Mouse (Mus musculus) embryo, embryonic 10.5 days (tissue): ENCODE data around the gene Cst12.
"Not testable (repeated sequence)": the region's sequence is repeated elsewhere in the genome, so short reads cannot be mapped to it uniquely, and the experiment has no call there.

Source experiments
- DNase-seq: peaks from one replicate; pipeline ENCODE4 v3.0.0-alpha.2; 2015; ENCODE audit warnings: low spot score

Cst12 gene

DNA sequence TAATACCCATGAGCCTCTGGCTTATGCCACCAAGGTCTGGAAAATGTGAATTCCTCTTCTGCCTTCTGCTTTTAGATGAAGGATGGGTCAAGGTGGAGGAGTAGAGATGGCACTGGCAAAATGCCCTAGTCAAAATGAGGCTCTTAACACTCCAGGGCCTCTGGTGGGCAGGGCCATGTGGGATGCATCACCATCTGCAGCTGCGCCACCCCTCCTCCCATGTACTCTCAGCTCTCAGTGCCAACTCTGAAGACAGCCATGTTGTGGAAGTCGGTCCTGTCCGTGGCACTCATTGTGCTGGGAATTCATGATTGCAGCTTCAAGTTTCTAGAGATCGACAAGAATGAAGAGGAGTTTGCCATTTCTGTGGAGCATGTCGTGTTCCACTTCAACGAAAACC, at the start of gene Cst12:
Gene Cst12 (plus strand): TSS at position 220 of the 400 bp plus-strand sequence.
- DNase-seq = no peak

DNA sequence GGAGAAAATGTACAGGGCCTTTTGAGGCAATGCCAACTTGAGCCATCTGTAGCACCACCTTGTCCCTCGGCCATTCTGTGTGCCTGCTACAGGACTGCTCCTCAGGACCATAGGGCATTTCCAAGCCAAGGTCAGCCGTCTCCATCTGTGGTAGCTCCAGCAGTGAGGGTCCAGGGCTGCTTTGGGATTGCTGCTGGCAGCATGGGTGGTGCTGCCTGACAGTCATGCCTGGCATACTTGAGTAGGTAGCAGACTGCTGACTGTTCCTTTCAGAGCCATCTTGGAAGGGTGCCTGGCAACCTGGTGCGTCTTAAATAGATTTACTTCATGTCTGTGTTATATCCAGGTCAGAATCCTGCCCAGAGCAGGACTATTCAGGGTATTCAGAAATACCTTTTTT, 46.2 kb upstream of the Cst12 start:
- DNase-seq = no peak

DNA sequence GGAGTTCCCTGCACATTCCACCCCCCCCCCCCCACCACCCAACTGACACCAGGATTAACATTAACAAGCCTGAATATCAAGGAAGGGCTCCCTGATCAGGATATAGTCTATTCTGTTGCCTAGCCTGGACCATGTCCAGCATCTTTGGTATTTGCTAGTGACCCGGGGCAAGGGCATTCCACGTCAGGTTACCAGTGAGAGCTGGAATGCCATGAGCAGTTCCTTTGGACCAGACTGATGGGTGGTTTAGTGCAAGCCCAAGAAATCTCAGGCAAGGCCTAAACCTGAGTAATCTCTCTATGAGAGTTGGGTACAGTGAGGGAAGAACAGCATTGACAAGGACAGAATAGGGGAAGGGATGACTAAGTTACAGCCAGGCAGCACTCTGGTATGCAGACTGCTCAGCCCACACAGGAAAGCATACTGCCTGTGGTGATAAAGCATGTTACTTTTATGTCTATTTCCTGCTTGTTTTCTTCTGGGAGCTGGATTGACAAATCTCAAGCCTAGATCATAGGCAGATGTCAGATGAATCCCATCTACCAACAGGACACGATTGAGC, 45.2 kb upstream of the Cst12 start:
- DNase-seq = no peak

DNA sequence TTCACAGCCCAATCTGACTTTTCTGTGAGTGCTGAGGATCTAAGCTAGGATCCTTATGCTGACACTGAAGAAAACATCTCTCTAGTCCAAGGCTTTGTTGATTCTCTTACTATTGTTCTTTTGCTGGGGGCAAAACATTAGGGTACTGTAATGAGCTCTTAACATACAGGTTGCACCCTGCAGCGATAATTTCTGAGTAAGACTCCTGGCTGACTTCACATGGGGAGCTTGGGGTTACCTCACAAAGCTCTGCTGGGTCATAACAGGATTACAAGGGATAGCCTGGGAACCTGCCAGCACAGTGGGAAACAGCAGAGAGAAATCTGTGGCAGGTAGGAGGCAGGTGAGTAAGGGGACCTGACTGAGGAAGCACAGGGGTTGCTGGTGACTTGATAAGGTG, 39.1 kb upstream of the Cst12 start, which contains the start of gene Cstl1:
Gene Cstl1 (plus strand): TSS at position 301 of the 400 bp plus-strand sequence.
- no peak for DNase-seq

DNA sequence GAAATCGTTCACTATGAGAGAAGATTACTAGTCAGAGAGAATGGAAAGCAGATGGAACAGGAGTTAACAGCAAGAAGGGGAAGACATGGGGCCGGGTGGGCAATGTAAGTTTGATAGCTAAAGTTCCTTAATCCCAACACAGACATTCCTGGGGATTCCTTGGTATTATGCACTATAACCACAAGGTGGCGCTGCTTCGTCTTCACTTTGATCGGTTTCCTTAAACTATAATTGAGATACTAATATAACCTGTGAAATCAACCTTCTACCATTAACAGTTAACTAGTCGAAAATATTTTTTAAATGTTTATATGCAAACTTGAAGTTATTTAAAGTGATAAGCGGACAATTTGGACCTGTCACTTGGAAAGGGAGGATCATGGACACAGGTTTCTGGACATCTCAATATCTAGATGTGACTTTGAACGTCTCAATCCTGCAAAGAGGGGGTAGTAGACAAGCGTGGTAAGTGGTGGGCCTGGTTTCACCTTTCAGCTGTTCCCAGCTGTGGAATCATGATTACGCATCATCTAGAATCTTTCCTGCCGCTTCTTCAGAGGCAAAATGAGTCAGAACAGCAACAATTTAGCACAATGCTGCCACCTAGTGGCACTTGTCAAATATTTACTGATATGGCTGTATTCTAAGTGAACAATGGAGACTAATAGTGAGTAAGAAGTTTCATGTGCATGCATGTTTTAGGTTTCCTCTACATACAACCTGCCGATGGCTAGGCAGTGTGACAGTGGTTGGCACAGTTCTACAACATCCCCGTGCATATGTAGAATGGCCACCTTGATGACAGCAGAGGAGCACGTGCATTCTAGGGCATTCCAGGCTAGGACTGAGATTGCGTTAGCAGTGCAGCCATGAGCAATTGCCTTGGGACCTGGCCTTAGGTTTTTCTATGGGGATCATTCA, 37.0 kb upstream of the Cst12 start:
- peak; percentile 94 for DNase-seq

DNA sequence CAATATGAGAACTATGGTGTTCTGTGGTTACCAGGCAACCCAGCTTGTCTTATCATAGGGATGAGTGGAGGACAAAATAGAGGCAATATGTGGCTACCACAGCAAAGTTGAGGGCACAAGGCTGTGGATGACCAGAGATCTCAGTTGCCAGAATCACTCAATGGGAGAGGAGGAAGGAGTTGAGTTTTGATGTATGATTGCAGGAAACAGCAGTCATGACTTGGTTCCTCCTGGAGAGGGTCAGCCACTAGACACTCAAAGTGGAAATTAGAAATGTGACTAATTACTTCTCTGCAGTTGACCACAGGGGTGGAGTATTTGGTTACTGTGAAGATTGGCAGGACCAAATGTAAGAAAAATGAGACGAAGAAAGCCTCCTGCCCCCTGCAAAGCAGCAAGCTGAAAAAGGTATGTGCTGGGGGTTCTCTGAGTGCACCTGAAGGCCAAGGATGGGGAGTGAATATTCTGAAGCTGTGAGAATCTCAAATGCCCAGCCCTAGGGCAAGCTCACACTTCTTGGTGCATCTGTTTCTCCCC, 34.8 kb upstream of the Cst12 start:
- DNase-seq = no peak

DNA sequence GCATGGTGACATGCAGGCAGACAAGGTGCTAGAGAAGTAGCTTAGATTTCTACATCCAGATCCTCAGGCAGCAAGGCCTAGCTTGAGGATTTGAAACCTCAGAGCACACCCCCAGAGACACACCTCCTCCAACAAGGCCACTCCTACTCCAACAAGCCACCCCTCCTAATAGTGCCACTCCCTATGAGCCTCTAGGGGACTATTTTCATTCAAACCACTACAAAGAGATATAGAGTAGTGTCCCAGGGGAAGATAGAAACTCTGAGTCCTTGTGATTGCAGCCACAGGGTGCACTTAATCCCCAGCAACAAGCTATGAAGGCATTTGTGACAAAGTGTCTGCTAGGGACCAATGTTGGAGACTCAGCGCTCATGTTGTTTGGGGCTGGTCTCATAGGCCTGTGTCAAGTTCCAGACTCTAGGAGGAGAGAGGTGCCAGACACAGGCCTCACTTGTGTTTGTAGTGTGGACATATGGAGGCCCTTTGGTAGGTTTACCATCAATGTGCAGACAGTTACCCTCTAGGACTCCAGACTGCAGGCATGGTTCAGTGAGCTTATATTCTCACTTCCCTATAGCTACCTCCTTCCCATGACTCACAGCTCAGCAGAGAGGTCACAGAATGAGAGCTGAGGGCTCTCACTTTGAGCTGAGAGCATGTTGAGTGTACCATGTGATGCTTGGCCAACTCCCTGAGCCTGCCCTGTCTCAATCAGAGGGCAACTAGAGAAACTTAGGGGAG, 25.3 kb upstream of the Cst12 start:
- no peak for DNase-seq

DNA sequence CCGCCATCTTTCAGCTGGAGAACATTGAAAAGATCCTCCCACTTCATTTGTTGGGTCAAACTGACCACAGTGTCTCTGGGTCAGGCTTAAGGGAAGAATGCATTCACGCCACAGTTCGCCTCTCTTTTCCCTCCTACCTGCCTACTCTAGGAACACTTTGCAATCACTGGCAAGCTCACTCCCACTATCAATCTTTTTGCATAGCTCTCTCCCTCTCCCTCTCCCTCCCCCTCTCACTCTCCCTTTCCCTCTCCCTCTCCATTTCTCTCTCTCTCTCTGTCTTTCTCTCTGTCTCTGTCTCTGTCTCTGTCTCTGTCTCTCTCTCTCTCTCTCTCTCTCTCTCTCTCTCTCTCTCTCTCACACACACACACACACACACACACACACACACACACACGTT, 17.8 kb upstream of the Cst12 start, which contains the start of gene Cst11:
Gene Cst11 (minus strand): TSS at position 101 of the 400 bp plus-strand sequence.
- not testable (repeated sequence) for DNase-seq

DNA sequence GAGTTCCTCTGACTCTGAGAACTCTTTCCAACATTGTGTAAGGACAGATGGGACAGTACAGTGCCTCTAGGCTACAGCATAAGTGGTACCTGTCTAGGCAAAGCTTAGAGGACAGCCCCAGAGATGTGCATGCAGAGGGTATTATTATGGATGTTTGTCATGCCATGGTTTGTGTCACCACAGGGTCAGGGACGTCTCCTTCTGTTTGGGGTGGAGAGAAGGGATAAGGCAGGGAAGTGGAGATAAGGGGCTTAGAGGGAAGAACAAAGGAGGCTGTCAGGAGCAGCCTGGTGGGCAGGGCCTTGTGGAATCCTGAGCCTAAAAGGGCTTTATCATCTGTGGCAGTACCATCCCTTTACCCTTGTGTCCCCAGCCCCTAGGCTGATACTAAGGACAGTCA, 7.5 kb upstream of the Cst12 start, which contains the start of gene 8030411F24Rik:
Gene 8030411F24Rik (plus strand): TSS at position 301 of the 400 bp plus-strand sequence.
- no peak for DNase-seq

DNA sequence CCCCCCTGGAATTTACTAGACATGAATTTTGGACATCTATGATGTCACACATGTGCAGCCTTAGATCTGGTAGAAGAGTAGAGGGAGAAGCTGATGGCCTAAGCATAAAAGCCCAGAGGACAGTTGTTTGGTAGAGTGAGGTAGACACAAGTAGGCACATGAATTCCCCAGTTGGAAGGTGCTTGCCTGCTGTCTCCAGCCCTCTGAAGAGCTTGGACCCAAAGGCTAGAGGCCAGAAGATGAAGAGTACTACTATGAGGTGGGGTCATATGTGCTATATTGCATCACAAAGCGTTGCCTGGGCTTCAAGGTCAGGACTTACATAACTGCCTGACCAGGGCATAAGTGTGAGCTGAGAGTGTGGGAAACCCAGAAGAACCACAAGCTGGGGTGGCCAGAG, 9.3 kb downstream of the Cst12 start, which contains the start of gene Cst8:
Gene Cst8 (plus strand): TSS at position 301 of the 400 bp plus-strand sequence.
- DNase-seq = no peak

DNA sequence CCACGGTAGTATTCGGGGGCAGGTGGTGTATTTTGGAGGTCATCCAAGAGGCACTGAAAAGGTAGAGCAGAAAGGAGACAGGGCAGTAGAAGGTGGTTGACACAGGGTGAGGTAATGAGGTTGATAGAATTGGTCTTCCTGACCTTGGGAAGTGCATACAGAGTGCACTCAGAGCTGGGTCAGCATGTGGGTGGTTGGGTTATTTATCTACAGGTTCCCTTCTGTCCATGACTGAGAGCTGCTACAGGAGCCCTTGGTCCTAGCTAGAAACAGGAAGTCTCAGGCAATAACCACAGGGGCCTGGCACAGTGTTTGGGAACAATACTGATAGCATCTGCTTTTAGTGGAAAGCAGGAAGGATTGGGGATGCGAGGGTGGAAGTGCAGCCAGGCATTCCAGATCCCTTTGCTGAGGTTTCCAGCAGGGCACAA, 12.3 kb downstream of the Cst12 start:
- DNase-seq = no peak

DNA sequence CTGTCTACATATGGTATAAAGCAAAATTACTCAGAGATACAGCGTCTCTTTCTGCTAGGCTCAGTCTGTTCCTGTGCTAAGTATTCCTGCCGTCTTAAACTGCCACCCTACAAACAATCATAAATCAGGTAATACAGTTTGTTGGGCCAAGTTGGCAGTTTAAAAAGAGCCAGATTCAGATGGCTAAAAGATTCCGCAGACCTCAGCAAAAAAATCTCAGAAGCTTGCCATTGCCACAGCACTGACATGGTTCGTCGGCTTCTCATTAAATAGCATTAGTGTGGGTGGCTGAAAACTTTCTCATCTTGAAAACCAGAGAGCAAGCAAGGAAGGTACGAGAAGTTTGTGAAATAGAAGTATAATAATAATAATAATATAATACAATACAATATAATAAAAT, 17.5 kb downstream of the Cst12 start:
- DNase-seq = peak; percentile 4

DNA sequence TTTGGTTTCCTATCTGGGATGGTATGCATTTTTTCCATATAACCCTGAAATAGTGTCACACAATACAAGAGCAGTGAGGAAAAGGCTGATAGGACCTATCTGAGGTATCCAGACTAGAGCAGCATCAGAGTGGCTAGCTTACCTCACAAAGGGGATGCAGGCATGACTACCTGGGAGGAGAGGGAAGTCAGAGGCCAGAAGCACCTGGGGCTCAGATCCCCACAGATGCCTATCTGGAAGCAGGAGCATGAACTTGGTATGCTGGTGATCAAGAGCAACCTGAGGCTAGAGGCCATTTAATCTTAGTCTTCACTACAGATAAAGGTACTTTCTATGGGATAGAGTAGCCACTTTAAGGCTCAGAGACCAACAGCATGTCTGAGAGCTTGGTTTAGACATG, 30.7 kb downstream of the Cst12 start, which contains the start of gene Cst13:
Gene Cst13 (plus strand): TSS at position 173 of the 400 bp plus-strand sequence.
- no peak for DNase-seq

DNA sequence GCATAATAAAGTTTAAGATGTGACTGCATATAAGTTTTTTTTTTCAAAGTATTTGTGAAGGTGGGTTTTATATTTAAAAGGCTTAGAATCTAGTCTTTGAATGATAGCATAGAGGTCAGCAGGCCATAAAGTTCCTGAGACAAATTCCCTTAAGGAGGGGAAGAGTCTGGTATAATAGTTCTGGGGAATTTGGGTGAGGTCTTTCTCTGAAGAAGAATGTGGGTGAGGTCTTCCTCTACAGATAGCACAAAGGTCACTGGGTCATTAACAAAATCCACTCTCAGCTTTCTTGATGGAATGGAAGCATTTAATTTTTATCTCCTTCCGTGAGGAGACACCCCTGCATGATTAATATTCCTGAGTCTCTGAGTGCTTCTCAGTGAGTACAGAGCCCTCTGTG, 36.8 kb downstream of the Cst12 start:
- DNase-seq = no peak

DNA sequence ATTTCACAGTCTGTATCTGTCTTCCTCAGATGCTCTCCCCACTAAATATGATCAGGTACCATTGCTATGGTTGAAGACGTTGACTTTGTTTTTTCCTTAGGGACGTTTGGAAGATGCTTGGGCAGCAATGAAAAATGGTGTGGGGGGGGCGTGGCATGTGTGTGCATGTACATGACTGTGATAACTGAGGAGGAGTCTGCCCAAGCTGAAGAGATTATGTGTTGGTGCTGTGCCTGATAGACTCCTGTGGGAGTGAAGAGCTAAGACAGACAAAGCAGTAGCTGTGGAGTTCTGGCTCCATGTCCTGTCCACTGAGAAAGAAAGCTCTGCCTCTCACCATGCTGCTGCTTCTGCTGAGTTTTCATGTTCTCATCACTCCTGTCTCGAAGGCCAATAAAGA, 45.8 kb downstream of the Cst12 start, which contains the start of gene Cst9:
Gene Cst9 (plus strand): TSS at position 236 of the 400 bp plus-strand sequence.
- DNase-seq = no peak

DNA sequence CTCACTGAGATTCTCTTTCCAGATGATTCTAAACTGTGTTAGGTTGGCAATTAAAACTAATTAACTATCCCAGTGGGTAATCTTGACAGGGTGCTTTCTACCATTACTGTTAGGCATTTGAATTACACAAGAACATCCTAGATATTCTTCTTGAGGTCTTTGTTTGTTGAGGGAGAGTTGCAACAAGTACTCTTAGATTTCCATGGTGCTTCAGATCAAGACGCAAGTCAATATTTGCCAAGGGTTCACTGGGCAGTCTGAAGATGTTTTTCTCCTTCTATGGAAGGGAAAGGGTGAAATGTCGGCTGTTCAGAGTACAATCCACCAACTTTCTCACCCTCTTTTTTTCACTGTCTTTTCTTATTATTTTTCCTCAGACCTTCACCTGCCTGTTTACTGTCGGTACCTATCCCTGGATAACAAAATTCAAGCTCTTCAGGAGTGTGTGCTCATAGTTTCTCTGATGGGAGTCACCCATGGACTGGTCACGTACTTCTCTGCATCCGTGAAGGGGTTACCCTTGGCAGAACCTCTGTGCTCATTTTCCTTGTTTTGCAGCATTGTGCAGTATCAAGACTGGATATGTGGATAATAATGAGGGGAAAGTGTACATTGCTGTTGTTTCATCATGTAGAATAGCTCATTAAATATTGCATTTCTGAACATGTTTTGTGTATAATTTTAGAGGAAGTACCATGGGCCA, 49.1 kb downstream of the Cst12 start:
- DNase-seq = no peak

DNA sequence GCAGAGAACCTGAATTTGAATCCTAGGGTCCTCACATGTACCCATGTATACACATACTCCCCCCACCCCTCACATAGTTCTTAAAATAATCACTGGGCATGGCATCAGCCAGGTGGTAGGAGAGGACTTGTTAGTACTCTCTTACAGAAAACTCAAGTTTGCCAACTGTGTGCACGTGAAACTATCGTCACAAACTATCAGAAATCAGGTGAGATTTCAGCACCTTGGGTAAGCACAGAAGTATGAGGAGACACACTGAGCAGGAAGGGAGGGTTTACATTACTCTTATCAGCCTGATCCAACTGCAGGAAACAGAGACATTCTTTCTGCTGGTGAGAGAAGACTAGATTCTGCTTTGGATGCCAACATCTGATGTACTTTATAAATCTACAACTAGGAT, 50.1 kb downstream of the Cst12 start:
- DNase-seq = no peak
